Mouse (Mus musculus) forelimb bud, embryonic 11.5 days (tissue): ENCODE results near the gene Acp1.
A peak's percentile ranks its signal among the peaks of the same experiment; 100 is the strongest.

Experiments
- DNase-seq: peaks from one replicate; pipeline ENCODE4 v3.0.0-alpha.2; 2012; ENCODE audit warnings: low read depth, low spot score

Acp1 gene

GRCm38 (mm10) chr12:30864347-30864746 lies 47.0 kb downstream of the Acp1 start:
- DNase-seq = no peak

- no peak for DNase-seq
These were observed 55.2 kb downstream of the Acp1 start for GRCm38 (mm10) chr12:30856172-30856571.

GRCm38 (mm10) chr12:30855442-30856159 lies 55.8 kb downstream of the Acp1 start:
- peak; percentile 6 for DNase-seq

GRCm38 (mm10) chr12:30851871-30852270 lies 59.5 kb downstream of the Acp1 start:
- no peak for DNase-seq

GRCm38 (mm10) chr12:30850902-30851301 lies 60.5 kb downstream of the Acp1 start:
- DNase-seq = no peak

- DNase-seq = no peak
These were observed 62.9 kb downstream of the Acp1 start for GRCm38 (mm10) chr12:30848521-30848920.
